In the genomic region with DNA sequence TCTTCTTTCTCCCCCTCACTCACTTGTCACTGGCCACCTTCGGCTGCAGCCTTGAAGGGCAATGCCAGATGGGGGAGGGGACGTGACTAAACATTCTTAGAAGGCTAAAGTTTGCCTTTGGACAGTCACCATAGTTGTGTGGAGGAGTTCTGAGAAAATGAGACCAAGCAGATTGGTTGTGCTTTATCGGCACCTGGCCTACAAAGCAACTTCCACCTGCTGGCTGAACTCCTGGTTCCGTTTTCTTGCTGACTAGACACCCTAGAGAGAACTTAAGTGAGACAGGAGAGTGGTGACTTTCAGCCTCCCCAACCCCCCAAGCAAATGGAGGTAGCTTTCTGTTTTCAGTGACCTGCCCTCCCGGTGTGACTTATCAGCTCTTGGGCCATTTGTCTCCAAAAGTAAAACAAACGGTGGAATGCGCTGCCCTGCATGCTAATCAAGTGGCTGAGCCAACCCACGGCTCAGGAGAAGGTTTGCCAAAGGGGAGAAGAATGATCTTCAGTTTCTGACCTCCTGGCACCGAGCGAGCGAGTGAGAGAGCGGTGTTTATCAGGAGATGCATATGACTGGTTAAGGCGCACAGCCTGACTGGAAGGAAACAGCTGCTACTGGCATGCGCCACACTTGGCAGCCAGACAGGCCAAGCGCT, we compare ENCODE assay signal across 8 mouse cellular contexts. TPM values are rescaled to one million over a fixed set of nuclear protein-coding genes. Genes with fewer than 3 reads are reported as not detected.
DNase-seq lines count a peak whose midpoint lies in the region; ATAC-seq and TF ChIP-seq lines count a peak whose summit lies in the region.

No protein-coding gene starts in this region.

- no peak for TF ChIP-seq CTCF in embryonic fibroblast, embryonic 13.5 days (IDR thresholded peaks at IDR 0.05; ENCODE audit: borderline replicate concordance, insufficient read depth, low read length)

- peak; percentile 6 to 36 for DNase-seq in thymus, adult 18-20 months
- DNase-seq in thymus, postnatal 10 days (ENCODE audit: low spot score in 2 of 2), result no peak
- peak; percentile 53 for DNase-seq in liver
- peak; percentile 89 for DNase-seq in splenic B cell, adult 2 months (ENCODE audit: low read depth, low spot score)

- H3K27ac ChIP-seq in embryonic fibroblast, embryonic 13.5 days (ENCODE audit: insufficient read depth, low read length), result peak overlapping the region; percentile 67
- H3K27ac ChIP-seq in heart, embryonic 11.5 days (ENCODE audit: low read depth, low read length), result peak overlapping the region; percentile 0; the same call in 1 of the 2 replicates
- peak overlapping the region; percentile 15; the same call in 1 of the 2 replicates for H3K27ac ChIP-seq in kidney, embryonic 16.5 days (ENCODE audit: low read length)
- H3K27ac ChIP-seq in midbrain, embryonic 16.5 days (ENCODE audit: low read length), result no peak overlapping the region

- no peaks in the 10 kb centered on the region for H3K36me3 ChIP-seq in heart, embryonic 11.5 days (ENCODE audit: control insufficient read depth, insufficient read depth, low read length)
- H3K36me3 ChIP-seq in kidney, embryonic 16.5 days (ENCODE audit: insufficient read depth, low read length), result no peaks in the 10 kb centered on the region
- no peaks in the 10 kb centered on the region for H3K36me3 ChIP-seq in midbrain, embryonic 16.5 days (ENCODE audit: control insufficient read depth, insufficient read depth, low read length)
- no peaks in the 10 kb centered on the region; the same call in 1 of the 2 replicates for H3K36me3 ChIP-seq in splenic B cell, adult 2 months (ENCODE audit: control insufficient read depth, insufficient read depth, low read length, poor library complexity, severe bottlenecking)

- WGBS in heart, embryonic 11.5 days (ENCODE audit: insufficient replicate concordance), result 1% methylated on average over 15 of the region's 15 CpGs
- 3% methylated on average over 15 of the region's 15 CpGs for WGBS in kidney, embryonic 16.5 days
- 19% methylated on average over 15 of the region's 15 CpGs for WGBS in midbrain, embryonic 16.5 days

- ATAC-seq in heart, embryonic 11.5 days (replicated peaks; ENCODE audit: insufficient number of reproducible peaks, low FRiP score, low TSS enrichment), result peak; percentile 75
- peak; percentile 89 for ATAC-seq in kidney, embryonic 16.5 days (ENCODE audit: low FRiP score, low TSS enrichment)
- 0 out of 2 replicates have a peak, but pooled peaks have one; percentile 48 for ATAC-seq in midbrain, embryonic 16.5 days

- H3K9me3 ChIP-seq in heart, embryonic 11.5 days (replicated peaks; ENCODE audit: control insufficient read depth, low read length), result no peaks in the 10 kb centered on the region
- H3K9me3 ChIP-seq in kidney, embryonic 16.5 days (ENCODE audit: low read length), result no peaks in the 10 kb centered on the region
- no peaks in the 10 kb centered on the region for H3K9me3 ChIP-seq in midbrain, embryonic 16.5 days (replicated peaks; ENCODE audit: control insufficient read depth, low read length, poor library complexity, severe bottlenecking)

- no peaks in the 10 kb centered on the region for H3K27me3 ChIP-seq in heart, embryonic 11.5 days (ENCODE audit: control insufficient read depth, insufficient read depth, low read length)
- no peaks in the 10 kb centered on the region for H3K27me3 ChIP-seq in kidney, embryonic 16.5 days (ENCODE audit: insufficient read depth, low read length)
- H3K27me3 ChIP-seq in midbrain, embryonic 16.5 days (ENCODE audit: control insufficient read depth, insufficient read depth, low read depth, low read length), result no peaks in the 10 kb centered on the region
- no peaks in the 10 kb centered on the region for H3K27me3 ChIP-seq in splenic B cell, adult 2 months (ENCODE audit: control insufficient read depth, insufficient read depth, low read length, poor library complexity, severe bottlenecking)

- H3K4me3 ChIP-seq in embryonic fibroblast, embryonic 13.5 days (ENCODE audit: insufficient read depth, low read length), result no peak overlapping the region
- peak overlapping the region; percentile 29 for H3K4me3 ChIP-seq in heart, embryonic 11.5 days (ENCODE audit: low read depth, low read length)
- peak overlapping the region; percentile 30 for H3K4me3 ChIP-seq in kidney, embryonic 16.5 days (ENCODE audit: low read length)
- no peak overlapping the region for H3K4me3 ChIP-seq in midbrain, embryonic 16.5 days (ENCODE audit: low read depth, low read length)

- peaks cover 15% of the 10 kb centered on the region for H3K4me1 ChIP-seq in embryonic fibroblast, embryonic 13.5 days (ENCODE audit: control insufficient read depth, insufficient read depth, low read length)
- H3K4me1 ChIP-seq in heart, embryonic 11.5 days (ENCODE audit: control insufficient read depth, insufficient read depth, low read length), result peaks cover 16% of the 10 kb centered on the region
- peaks cover 14% of the 10 kb centered on the region for H3K4me1 ChIP-seq in kidney, embryonic 16.5 days (ENCODE audit: insufficient read depth, low read length)
- peaks cover 2% of the 10 kb centered on the region; the same call in 1 of the 2 replicates for H3K4me1 ChIP-seq in midbrain, embryonic 16.5 days (ENCODE audit: control insufficient read depth, insufficient read depth, low read length)

- H3K9ac ChIP-seq in heart, embryonic 11.5 days (ENCODE audit: low read depth, low read length), result peak overlapping the region; percentile 47; the same call in 1 of the 2 replicates
- H3K9ac ChIP-seq in kidney, embryonic 16.5 days (replicated peaks; ENCODE audit: low read length), result no peak overlapping the region
- H3K9ac ChIP-seq in midbrain, embryonic 16.5 days (ENCODE audit: low read depth, low read length), result no peak overlapping the region

- H3K4me2 ChIP-seq in heart, embryonic 11.5 days, result peak overlapping the region; percentile 59
- H3K4me2 ChIP-seq in kidney, embryonic 16.5 days (replicated peaks; ENCODE audit: low read depth, low read length), result peak overlapping the region; percentile 55
- peak overlapping the region; percentile 10; the same call in 1 of the 2 replicates for H3K4me2 ChIP-seq in midbrain, embryonic 16.5 days (ENCODE audit: low read length)

- TF ChIP-seq POLR2A in embryonic fibroblast, embryonic 13.5 days (IDR thresholded peaks at IDR 0.05; ENCODE audit: low read depth, low read length), result no peak; the same call in 1 of the 2 replicates

RNA-seq across cellular contexts. Expression of a gene that starts 29.4 kb away (rescaled TPM):
- polyA plus RNA-seq in embryonic fibroblast, embryonic 13.5 days (2011; ENCODE audit: insufficient read length, low read depth, missing spikeins), result 3.6 and 7.5 TPM in 2 replicates
- polyA plus RNA-seq in heart, embryonic 11.5 days (2014; fragmentation: Nextera tagmentation; extraction: Ambion mirVana), result 18.3 and 18.4 TPM in 2 replicates
- polyA plus RNA-seq in kidney, embryonic 16.5 days (2015; fragmentation: Nextera tagmentation; extraction: Ambion mirVana), result 21.5 and 26.5 TPM in 2 replicates
- polyA plus RNA-seq in midbrain, embryonic 16.5 days (2015; fragmentation: Nextera tagmentation; extraction: Ambion mirVana), result 5.7 and 6.0 TPM in 2 replicates

Comparison
In these comparisons a context has a peak if more than half of its experiments do, and no peak if none do; other contexts are left out.
1. DNase-seq: peak in thymus, adult 18-20 months (2 of 2), liver (single experiment) and splenic B cell, adult 2 months (single experiment); none in thymus, postnatal 10 days (0 of 2).
2. H3K4me3 ChIP-seq: peak in heart, embryonic 11.5 days (single experiment) and kidney, embryonic 16.5 days (single experiment); none in embryonic fibroblast, embryonic 13.5 days (single experiment) and midbrain, embryonic 16.5 days (single experiment).
3. Peak in every context shown above with its lines, with median percentiles within 50 percentile points of each other: ATAC-seq and H3K4me2 ChIP-seq.